Mouse (Mus musculus) liver, postnatal 0 days (tissue): ENCODE results near the gene Gm6904. TPM values are rescaled to one million over a fixed set of nuclear protein-coding genes. Genes with fewer than 3 reads are reported as not detected.
"Not testable (repeated sequence)": the region's sequence is repeated elsewhere in the genome, so short reads cannot be mapped to it uniquely, and the experiment has no call there.

Experiments
- ATAC-seq: fragments of 200-750 bp; cut with Nextera tagmentation; 2 replicates; pipeline ENCODE4 v1.8.0; 2017; ENCODE audit warnings: mild to moderate bottlenecking, moderate library complexity
- DNase-seq: peaks from one replicate; pipeline ENCODE4 v3.0.0-alpha.2; 2016
- H3K27ac ChIP-seq: fragments of 300-500 bp; sonication (generic); 2 replicates; pipeline ENCODE4 v1.5.1; 2014; ENCODE audit warnings: antibody characterized with exemption, moderate library complexity, mild to moderate bottlenecking, low read depth
- H3K27me3 ChIP-seq: fragments of 300-500 bp; sonication (generic); 2 replicates; pipeline ENCODE4 v1.6.1; 2014; ENCODE audit warnings: low read length, control low read depth, mixed read lengths; ENCODE audit not compliant: insufficient read depth
- H3K36me3 ChIP-seq: fragments of 300-500 bp; sonication (generic); replicated peaks from 2 replicates; pipeline ENCODE4 v1.6.1; 2014; ENCODE audit warnings: mild to moderate bottlenecking, control low read depth, low read length, moderate library complexity, mixed read lengths; ENCODE audit not compliant: insufficient read depth
- H3K4me1 ChIP-seq: fragments of 300-500 bp; sonication (generic); 2 replicates; pipeline ENCODE4 v1.6.1; 2014; ENCODE audit warnings: antibody characterized with exemption, mild to moderate bottlenecking, control low read depth; ENCODE audit not compliant: insufficient read depth
- H3K4me2 ChIP-seq: fragments of 300-500 bp; sonication (generic); 2 replicates; pipeline ENCODE4 v1.6.1; 2014; ENCODE audit warnings: low read depth, mild to moderate bottlenecking, low read length, moderate library complexity, mixed read lengths
- H3K4me3 ChIP-seq: fragments of 300-500 bp; sonication (generic); 2 replicates; pipeline ENCODE4 v1.5.1; 2014; ENCODE audit warnings: low read depth, low read length
- H3K9ac ChIP-seq: fragments of 300-500 bp; sonication (generic); replicated peaks from 2 replicates; pipeline ENCODE4 v1.6.1; 2014; ENCODE audit warnings: mild to moderate bottlenecking, moderate library complexity
- H3K9me3 ChIP-seq: fragments of 300-500 bp; sonication (generic); 2 replicates; pipeline ENCODE4 v1.6.1; 2016; ENCODE audit warnings: mild to moderate bottlenecking, control low read depth, low read length, mixed read lengths
- CTCF ChIP-seq: sonication (generic); IDR thresholded peaks from 2 replicates; pipeline ENCODE4 v1.5.1; 2016; ENCODE audit warnings: antibody characterized with exemption, low read depth
- EP300 ChIP-seq: IDR thresholded peaks from 2 replicates; pipeline ENCODE4 v1.6.1; 2016; ENCODE audit warnings: antibody characterized with exemption, low read depth, mild to moderate bottlenecking
- WGBS: fragments of 180-500 bp; shearing (Covaris S2); extraction: QIAGEN DNeasy Blood & Tissue Kit; methylation state at CpG from one replicate; pipeline ENCODE4 v1.1.7; 2014; ENCODE audit not compliant: insufficient replicate concordance; 5-methylcytosine and 5-hydroxymethylcytosine counted together
- polyA plus RNA-seq: library from polyadenylated mRNA; unstranded; fragments of >200 nt; fragmentation: Nextera tagmentation; extraction: Ambion mirVana; gene quantifications from 2 replicates; pipeline ENCODE4 v1.2.1, GENCODE M21; 2015

Gene Gm6904
- polyA plus RNA-seq = not detected in 2 replicates

GRCm38 (mm10) chr14:59260056-59260455 lies at the start of gene Gm6904:
Gm6904 (minus strand) TSS chr14:59260216.
- no peak for TF ChIP-seq CTCF
- TF ChIP-seq EP300 = no peak
- Histone ChIP-seq H3K9me3 (no peaks in the 10 kb centered on the region), H3K9ac (no peak within 1 kb of the TSS), H3K36me3 (no peaks in the 10 kb centered on the region), H3K4me1 (no peaks in the 10 kb centered on the region), H3K27ac (no peak within 1 kb of the TSS), H3K27me3 (no peaks in the 10 kb centered on the region), H3K4me3 (no peak within 1 kb of the TSS), H3K4me2 (0 out of 2 replicates have a peak within 1 kb of the TSS, but pooled peaks have one; percentile 22)
- DNase-seq (no peak), ATAC-seq (no peak)
- WGBS = 28% methylated on average over 3 of the region's 3 CpGs

DNA sequence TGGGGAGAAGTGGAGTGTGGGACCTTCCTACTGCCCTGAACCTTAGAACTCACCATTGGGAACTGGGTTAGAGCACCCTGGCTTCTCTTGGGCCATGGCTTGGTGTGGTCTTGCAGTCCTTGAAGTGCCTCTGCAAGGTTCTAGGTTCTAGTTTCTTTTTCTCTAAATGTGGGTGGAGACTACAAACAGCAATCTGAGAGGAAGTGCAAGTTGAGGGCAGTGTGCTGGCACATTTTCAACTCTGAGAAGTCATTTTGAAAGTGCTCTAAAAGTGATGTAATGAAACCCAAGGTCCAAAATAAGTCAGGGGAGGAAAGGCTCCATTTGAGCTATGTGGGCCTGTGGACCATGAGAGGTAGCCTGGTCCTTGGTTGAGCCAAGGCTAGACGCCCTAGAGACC lies 37.4 kb upstream of the Gm6904 start, which contains the start of gene Phf11a:
Phf11a (minus strand) TSS at position 132 of the 400 bp plus-strand sequence.
- H3K36me3 ChIP-seq, H3K9ac ChIP-seq, H3K4me3 ChIP-seq, H3K9me3 ChIP-seq, H3K4me2 ChIP-seq, DNase-seq, H3K27ac ChIP-seq, H3K4me1 ChIP-seq, ATAC-seq, H3K27me3 ChIP-seq: not testable (repeated sequence)
- WGBS = 74% methylated on average over 1 of the region's 1 CpGs

GRCm38 (mm10) chr14:59291769-59292168 lies 31.8 kb upstream of the Gm6904 start:
- not testable (repeated sequence) for H3K4me2 ChIP-seq, H3K9ac ChIP-seq, H3K27me3 ChIP-seq, DNase-seq, H3K9me3 ChIP-seq, H3K27ac ChIP-seq, H3K4me3 ChIP-seq, ATAC-seq, H3K4me1 ChIP-seq, H3K36me3 ChIP-seq

DNA sequence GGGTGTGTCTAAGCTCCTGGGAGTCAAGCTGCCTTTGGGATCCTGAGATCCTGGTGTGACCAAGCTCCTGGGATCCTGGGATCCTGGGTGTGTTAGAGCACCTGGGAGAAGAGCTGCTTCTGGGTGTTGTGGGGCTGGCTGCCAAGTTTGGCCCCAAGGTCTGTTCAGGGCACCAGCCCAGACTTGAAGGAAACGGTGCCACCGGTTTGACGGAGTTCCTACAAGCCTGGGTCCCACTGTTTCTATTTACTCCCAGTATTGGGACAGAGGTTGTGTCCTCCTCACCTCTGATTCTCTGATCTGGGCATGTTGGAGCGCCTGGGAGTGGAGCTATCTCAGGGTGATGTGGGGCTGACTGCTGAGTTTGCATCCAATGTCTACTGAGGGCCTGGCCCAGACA lies 14.9 kb upstream of the Gm6904 start:
- not testable (repeated sequence) for H3K9me3 ChIP-seq, H3K36me3 ChIP-seq, H3K27ac ChIP-seq, ATAC-seq, H3K4me1 ChIP-seq, H3K4me2 ChIP-seq, H3K27me3 ChIP-seq, H3K9ac ChIP-seq, DNase-seq, H3K4me3 ChIP-seq
- WGBS = 79% methylated on average over 4 of the region's 4 CpGs

- DNase-seq, H3K4me3 ChIP-seq, ATAC-seq, H3K9ac ChIP-seq, H3K36me3 ChIP-seq, H3K27me3 ChIP-seq, H3K9me3 ChIP-seq, H3K27ac ChIP-seq, H3K4me2 ChIP-seq, H3K4me1 ChIP-seq: not testable (repeated sequence)
- WGBS = 75% methylated on average over 1 of the region's 1 CpGs
These were observed 4.2 kb downstream of the Gm6904 start for GRCm38 (mm10) chr14:59255861-59256260.

- peak; percentile 43 for TF ChIP-seq CTCF
- H3K4me3 ChIP-seq, H3K27ac ChIP-seq, H3K9ac ChIP-seq, H3K27me3 ChIP-seq, H3K4me1 ChIP-seq, H3K36me3 ChIP-seq, ATAC-seq, H3K4me2 ChIP-seq, DNase-seq, H3K9me3 ChIP-seq: not testable (repeated sequence)
- 66% methylated on average over 5 of the region's 5 CpGs for WGBS
These were observed 9.7 kb downstream of the Gm6904 start for GRCm38 (mm10) chr14:59250350-59250749.

DNA sequence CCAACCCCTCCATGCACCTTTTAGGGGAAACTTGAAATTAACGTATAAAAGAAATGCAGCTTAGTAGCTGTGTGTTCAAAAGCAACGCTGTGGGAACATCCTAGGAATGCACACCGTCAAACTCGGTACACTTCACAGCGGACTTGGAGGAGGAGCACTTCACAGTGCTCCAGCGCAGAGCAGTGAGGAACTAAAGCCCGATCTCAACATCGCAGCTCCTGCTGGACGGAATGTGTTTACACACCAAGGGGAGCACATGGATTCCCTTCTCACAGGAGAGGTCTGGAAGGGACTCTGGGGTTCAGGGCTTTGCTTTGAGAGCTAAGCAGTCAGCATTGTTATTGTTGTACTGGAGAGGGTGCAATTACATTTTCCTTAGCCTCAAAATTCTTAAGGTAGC lies 26.4 kb downstream of the Gm6904 start:
- Histone ChIP-seq H3K36me3 (peaks cover 45% of the 10 kb centered on the region), H3K4me1 (no peaks in the 10 kb centered on the region), H3K27me3 (no peaks in the 10 kb centered on the region), H3K4me3 (no peak overlapping the region), H3K9ac (no peak overlapping the region), H3K27ac (no peak overlapping the region), H3K9me3 (no peaks in the 10 kb centered on the region), H3K4me2 (no peak overlapping the region)
- no peak for ATAC-seq
- WGBS = 89% methylated on average over 9 of the region's 9 CpGs
- no peak for TF ChIP-seq CTCF
- TF ChIP-seq EP300 = no peak
- no peak for DNase-seq
